In genomic region chr12:83594454-83595040, GRCm38 (mm10) we compare ENCODE assay signal across 17 mouse cellular contexts. TPM values are rescaled to one million over a fixed set of nuclear protein-coding genes. Genes with fewer than 3 reads are reported as not detected.
DNase-seq lines count a peak whose midpoint lies in the region; ATAC-seq lines count a peak whose summit lies in the region.
"Had no signal": no experiment of that assay in that cellular context is flagged by ENCODE, and none has a peak within 500 bp of the region (broad histone marks: within the 10 kb centered on the region; RNA-seq: fewer than 3 reads in every experiment).

No protein-coding gene starts in this region.

- H3K4me1 ChIP-seq in liver, embryonic 15.5 days (replicated peaks), result peaks cover 45% of the 10 kb centered on the region
- H3K4me1 ChIP-seq in liver, embryonic 12.5 days, result peaks cover 32% of the 10 kb centered on the region
- H3K4me1 ChIP-seq in embryonic facial prominence, embryonic 13.5 days, result peaks cover 20% of the 10 kb centered on the region
- peaks cover 34% of the 10 kb centered on the region for H3K4me1 ChIP-seq in neural tube, embryonic 15.5 days
- H3K4me1 ChIP-seq: intestine, embryonic 15.5 days had no signal

- ATAC-seq in frontal cortex, adult (ENCODE audit: low TSS enrichment), result peak; percentile 45; the same call in 1 of the 2 replicates
- no peak for ATAC-seq in liver, embryonic 15.5 days (ENCODE audit: insufficient read depth)
- no peak for ATAC-seq in liver, embryonic 12.5 days
- ATAC-seq in embryonic facial prominence, embryonic 13.5 days (ENCODE audit: insufficient number of reproducible peaks, insufficient read depth, low FRiP score, low TSS enrichment, low read depth), result no peak
- ATAC-seq in neural tube, embryonic 15.5 days (ENCODE audit: low FRiP score), result no peak
- ATAC-seq in erythroblast, adult 5-6 weeks (replicated peaks; ENCODE audit: low FRiP score, poor library complexity, severe bottlenecking), result no peak
- ATAC-seq: activated CD4-positive, CD25-positive, alpha-beta regulatory T cell, adult 4 months; intestine, embryonic 15.5 days had no signal

- H3K27me3 ChIP-seq in liver, embryonic 15.5 days, result no peaks in the 10 kb centered on the region
- no peaks in the 10 kb centered on the region for H3K27me3 ChIP-seq in liver, embryonic 12.5 days (replicated peaks)
- H3K27me3 ChIP-seq in embryonic facial prominence, embryonic 13.5 days, result no peaks in the 10 kb centered on the region
- H3K27me3 ChIP-seq in neural tube, embryonic 15.5 days (replicated peaks), result no peaks in the 10 kb centered on the region
- H3K27me3 ChIP-seq: intestine, embryonic 15.5 days; kidney, embryonic 15.5 days; limb, embryonic 13.5 days had no signal

- 83% methylated on average over 9 of the region's 9 CpGs for WGBS in liver, embryonic 15.5 days (ENCODE audit: insufficient replicate concordance)
- 82% methylated on average over 9 of the region's 9 CpGs for WGBS in liver, embryonic 12.5 days (ENCODE audit: insufficient replicate concordance)
- WGBS in embryonic facial prominence, embryonic 13.5 days, result 92% methylated on average over 9 of the region's 9 CpGs
- WGBS in neural tube, embryonic 15.5 days, result 93% methylated on average over 9 of the region's 9 CpGs

- no peak for DNase-seq in frontal cortex, postnatal 25 days (ENCODE audit: low spot score in 2 of 2)
- DNase-seq: adrenal gland, postnatal 25 days; cerebellum, postnatal 25 days; heart, postnatal 4 days; thymus, postnatal 25 days had no signal

- H3K4me2 ChIP-seq in liver, embryonic 15.5 days, result no peak overlapping the region
- H3K4me2 ChIP-seq in liver, embryonic 12.5 days, result no peak overlapping the region
- H3K4me2 ChIP-seq in embryonic facial prominence, embryonic 13.5 days, result no peak overlapping the region
- H3K4me2 ChIP-seq in neural tube, embryonic 15.5 days, result 0 out of 2 replicates have a peak overlapping the region, but pooled peaks have one; percentile 3
- H3K4me2 ChIP-seq: heart, embryonic 11.5 days; intestine, embryonic 15.5 days; kidney, embryonic 15.5 days had no signal

- H3K4me3 ChIP-seq in liver, embryonic 15.5 days (replicated peaks), result no peak overlapping the region
- H3K4me3 ChIP-seq in liver, embryonic 12.5 days, result no peak overlapping the region
- H3K4me3 ChIP-seq in embryonic facial prominence, embryonic 13.5 days, result no peak overlapping the region
- no peak overlapping the region for H3K4me3 ChIP-seq in neural tube, embryonic 15.5 days (replicated peaks)
- H3K4me3 ChIP-seq: forebrain, embryonic 10.5 days; intestine, embryonic 15.5 days; kidney, embryonic 15.5 days; limb, embryonic 13.5 days had no signal

- no peak overlapping the region for H3K9ac ChIP-seq in liver, embryonic 15.5 days
- H3K9ac ChIP-seq in liver, embryonic 12.5 days, result no peak overlapping the region
- H3K9ac ChIP-seq in embryonic facial prominence, embryonic 13.5 days, result 0 out of 2 replicates have a peak overlapping the region, but pooled peaks have one; percentile 27
- no peak overlapping the region for H3K9ac ChIP-seq in neural tube, embryonic 15.5 days (replicated peaks)
- H3K9ac ChIP-seq: intestine, embryonic 15.5 days; kidney, embryonic 15.5 days; limb, embryonic 13.5 days had no signal

- peaks cover 43% of the 10 kb centered on the region for H3K36me3 ChIP-seq in liver, embryonic 15.5 days (replicated peaks)
- H3K36me3 ChIP-seq in liver, embryonic 12.5 days, result peaks cover 40% of the 10 kb centered on the region
- peaks cover 49% of the 10 kb centered on the region for H3K36me3 ChIP-seq in embryonic facial prominence, embryonic 13.5 days
- peaks cover 42% of the 10 kb centered on the region for H3K36me3 ChIP-seq in neural tube, embryonic 15.5 days

- H3K27ac ChIP-seq in liver, embryonic 15.5 days (replicated peaks), result 0 out of 2 replicates have a peak overlapping the region, but pooled peaks have one; percentile 2
- H3K27ac ChIP-seq in liver, embryonic 12.5 days, result no peak overlapping the region
- H3K27ac ChIP-seq in embryonic facial prominence, embryonic 13.5 days, result no peak overlapping the region
- H3K27ac ChIP-seq in neural tube, embryonic 15.5 days (replicated peaks), result no peak overlapping the region
- H3K27ac ChIP-seq: forebrain, embryonic 10.5 days; intestine, embryonic 15.5 days; kidney, embryonic 15.5 days; limb, embryonic 13.5 days had no signal

- H3K9me3 ChIP-seq in liver, embryonic 15.5 days (replicated peaks), result no peaks in the 10 kb centered on the region
- H3K9me3 ChIP-seq in liver, embryonic 12.5 days (replicated peaks), result no peaks in the 10 kb centered on the region
- no peaks in the 10 kb centered on the region for H3K9me3 ChIP-seq in embryonic facial prominence, embryonic 13.5 days
- no peaks in the 10 kb centered on the region for H3K9me3 ChIP-seq in neural tube, embryonic 15.5 days (replicated peaks)
- H3K9me3 ChIP-seq: forebrain, embryonic 10.5 days; intestine, embryonic 15.5 days; kidney, embryonic 15.5 days had no signal

RNA-seq across cellular contexts. Expression of gene Zfyve1, which starts 2.5 kb away (rescaled TPM):
- 7.8 and 8.8 TPM in 2 replicates for polyA plus RNA-seq in liver, embryonic 15.5 days (2015; fragmentation: Nextera tagmentation; extraction: Ambion mirVana)
- polyA plus RNA-seq in liver, embryonic 12.5 days (2016; fragmentation: Nextera tagmentation; extraction: Ambion mirVana), result 8.2 and 9.1 TPM in 2 replicates
- 22.5 and 26.2 TPM in 2 replicates for polyA plus RNA-seq in embryonic facial prominence, embryonic 13.5 days (2015; fragmentation: Nextera tagmentation; extraction: Ambion mirVana)
- polyA plus RNA-seq in neural tube, embryonic 15.5 days (2015; fragmentation: Nextera tagmentation; extraction: Ambion mirVana), result 23.0 TPM in 2 replicates
- 5.2 and 31.3 TPM in 2 replicates for total RNA-seq in erythroblast, adult 5-6 weeks (2015; ENCODE audit: low replicate concordance)
- total RNA-seq in erythroblast, adult 5-6 weeks (2017; ENCODE audit: low replicate concordance), result 28.3 and 29.8 TPM in 2 replicates

RNA-seq across cellular contexts. Expression of gene Rbm25, which starts 36.5 kb away (rescaled TPM):
- 92.7 and 93.2 TPM in 2 replicates for polyA plus RNA-seq in liver, embryonic 15.5 days (2015; fragmentation: Nextera tagmentation; extraction: Ambion mirVana)
- 163 and 166 TPM in 2 replicates for polyA plus RNA-seq in liver, embryonic 12.5 days (2016; fragmentation: Nextera tagmentation; extraction: Ambion mirVana)
- 315 and 335 TPM in 2 replicates for polyA plus RNA-seq in embryonic facial prominence, embryonic 13.5 days (2015; fragmentation: Nextera tagmentation; extraction: Ambion mirVana)
- polyA plus RNA-seq in neural tube, embryonic 15.5 days (2015; fragmentation: Nextera tagmentation; extraction: Ambion mirVana), result 226 and 250 TPM in 2 replicates
- 83.8 and 97.2 TPM in 2 replicates for total RNA-seq in erythroblast, adult 5-6 weeks (2015; ENCODE audit: low replicate concordance)
- total RNA-seq in erythroblast, adult 5-6 weeks (2017; ENCODE audit: low replicate concordance), result 124 and 143 TPM in 2 replicates
